Mouse (Mus musculus): ENCODE measurements around the gene Hoxb8.

- TF ChIP-seq GATA1 (IDR thresholded peaks at IDR 0.05; ENCODE audit: borderline replicate concordance, low read length) (no peak), FLI1 (IDR thresholded peaks at IDR 0.05; ENCODE audit: low read length) (no peak)
Measured at GRCm38 (mm10) chr11:96306908-96307269, 25.2 kb downstream of the Hoxb8 start.
